Mouse (Mus musculus) liver, embryonic 12.5 days (tissue): ENCODE results near the gene Vsig2. TPM values are rescaled to one million over a fixed set of nuclear protein-coding genes. Genes with fewer than 3 reads are reported as not detected.

Experiments used
- ATAC-seq: fragments of 200-750 bp; cut with Nextera tagmentation; 2 replicates; pipeline ENCODE4 v1.8.0; 2017; ENCODE audit warnings: moderate number of reproducible peaks, mild to moderate bottlenecking, moderate library complexity
- H3K27ac ChIP-seq: fragments of 300-500 bp; sonication (generic); 2 replicates; pipeline ENCODE4 v1.5.1; 2016; ENCODE audit warnings: mild to moderate bottlenecking
- H3K27me3 ChIP-seq: fragments of 300-500 bp; sonication (generic); replicated peaks from 2 replicates; pipeline ENCODE4 v1.6.1; 2016; ENCODE audit warnings: mild to moderate bottlenecking, moderate library complexity
- H3K36me3 ChIP-seq: fragments of 300-500 bp; sonication (generic); 2 replicates; pipeline ENCODE4 v1.6.1; 2016; ENCODE audit warnings: mild to moderate bottlenecking, moderate library complexity
- H3K4me1 ChIP-seq: fragments of 300-500 bp; sonication (generic); 2 replicates; pipeline ENCODE4 v1.6.1; 2016
- H3K4me2 ChIP-seq: fragments of 300-500 bp; sonication (generic); 2 replicates; pipeline ENCODE4 v1.6.1; 2016; ENCODE audit warnings: mild to moderate bottlenecking, moderate library complexity
- H3K4me3 ChIP-seq: fragments of 300-500 bp; sonication (generic); 2 replicates; pipeline ENCODE4 v1.5.1; 2016; ENCODE audit warnings: mild to moderate bottlenecking, moderate library complexity
- H3K9ac ChIP-seq: fragments of 300-500 bp; sonication (generic); 2 replicates; pipeline ENCODE4 v1.6.1; 2016; ENCODE audit warnings: mild to moderate bottlenecking, moderate library complexity
- H3K9me3 ChIP-seq: fragments of 300-500 bp; sonication (generic); replicated peaks from 2 replicates; pipeline ENCODE4 v1.6.1; 2016; ENCODE audit warnings: mild to moderate bottlenecking, moderate library complexity
- WGBS: fragments of 180-500 bp; shearing (Covaris S2); methylation state at CpG from one replicate; pipeline ENCODE4 v1.1.7; 2016; ENCODE audit not compliant: insufficient replicate concordance; 5-methylcytosine and 5-hydroxymethylcytosine counted together
- polyA plus RNA-seq: library from polyadenylated mRNA; unstranded; fragments of >200 nt; fragmentation: Nextera tagmentation; extraction: Ambion mirVana; gene quantifications from 2 replicates; pipeline ENCODE4 v1.2.1, GENCODE M21; 2016

The Vsig2 gene
- polyA plus RNA-seq, 1 experiment from 2014 or later: 0.76 TPM

DNA sequence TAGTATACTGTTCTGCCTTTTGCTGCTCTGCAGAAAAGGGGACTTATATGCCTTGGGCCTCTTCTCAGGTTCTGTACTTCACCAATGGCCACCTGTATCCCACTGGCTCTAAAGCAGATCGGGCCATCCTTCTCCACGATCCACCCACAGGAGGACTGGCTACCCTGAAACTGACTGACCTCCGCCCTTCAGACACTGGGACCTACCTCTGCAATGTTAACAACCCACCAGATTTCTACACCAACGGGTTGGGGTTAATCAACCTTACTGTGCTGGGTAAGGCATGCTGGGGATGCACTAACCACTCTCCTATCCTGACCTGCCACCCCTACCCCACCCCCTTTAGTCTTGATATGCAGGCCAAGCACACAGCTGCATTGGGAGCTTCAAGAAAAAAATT lies 1.2 kb downstream of the Vsig2 start:
- Histone ChIP-seq H3K27me3 (peaks cover 42% of the 10 kb centered on the region), H3K4me1 (peaks cover 13% of the 10 kb centered on the region), H3K9me3 (no peaks in the 10 kb centered on the region), H3K4me2 (no peak overlapping the region), H3K4me3 (no peak overlapping the region), H3K27ac (no peak overlapping the region), H3K9ac (no peak overlapping the region), H3K36me3 (no peaks in the 10 kb centered on the region)
- WGBS: 77% methylated on average over 4 of the region's 4 CpGs
- no peak for ATAC-seq

DNA sequence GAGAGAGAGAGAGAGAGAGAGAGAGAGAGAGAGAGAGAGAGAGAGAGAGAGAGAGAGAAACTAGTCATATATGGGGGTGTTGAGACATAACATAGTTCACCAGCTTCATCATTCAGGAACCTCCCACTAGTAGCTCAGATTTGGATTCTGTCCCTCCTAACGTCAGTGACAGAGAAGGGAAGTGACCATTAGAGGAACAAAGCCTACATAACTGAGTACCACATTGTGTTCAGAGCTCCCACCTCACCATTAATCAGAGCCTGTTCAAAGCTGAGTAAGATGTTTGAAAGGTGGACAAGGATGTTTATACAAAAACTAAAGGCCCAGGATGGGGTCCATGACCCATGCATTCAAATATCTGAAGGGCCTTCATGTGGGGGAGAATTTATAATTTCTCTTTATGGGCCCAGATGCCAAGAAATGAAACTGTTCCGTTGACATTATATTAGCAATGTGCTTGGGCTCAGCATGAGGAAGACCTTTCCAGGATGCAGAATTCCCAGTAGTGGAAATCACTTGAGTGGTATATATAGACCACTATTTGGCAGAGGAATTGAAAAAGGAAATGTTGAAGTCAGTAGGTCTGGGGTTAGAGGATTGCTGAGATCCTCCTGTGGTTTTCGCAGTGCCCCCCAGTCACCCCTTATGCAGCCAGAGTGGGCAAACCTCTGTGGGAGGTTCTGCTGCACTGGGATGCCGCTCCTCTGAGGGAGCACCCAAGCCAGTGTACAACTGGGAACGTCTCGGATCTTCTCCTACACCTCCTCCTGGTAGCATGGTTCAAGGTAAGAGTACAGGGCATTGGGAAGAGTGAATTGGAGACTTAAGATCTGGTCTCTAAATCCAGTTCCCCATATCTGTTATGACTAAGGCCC lies 1.9 kb downstream of the Vsig2 start:
- no peak overlapping the region for H3K4me3 ChIP-seq
- peaks cover 20% of the 10 kb centered on the region for H3K4me1 ChIP-seq
- H3K27ac ChIP-seq: no peak overlapping the region
- H3K4me2 ChIP-seq: no peak overlapping the region
- H3K36me3 ChIP-seq: no peaks in the 10 kb centered on the region
- no peak overlapping the region for H3K9ac ChIP-seq
- ATAC-seq: no peak
- H3K27me3 ChIP-seq: peaks cover 48% of the 10 kb centered on the region
- WGBS: 70% methylated on average over 6 of the region's 6 CpGs
- no peaks in the 10 kb centered on the region for H3K9me3 ChIP-seq

DNA sequence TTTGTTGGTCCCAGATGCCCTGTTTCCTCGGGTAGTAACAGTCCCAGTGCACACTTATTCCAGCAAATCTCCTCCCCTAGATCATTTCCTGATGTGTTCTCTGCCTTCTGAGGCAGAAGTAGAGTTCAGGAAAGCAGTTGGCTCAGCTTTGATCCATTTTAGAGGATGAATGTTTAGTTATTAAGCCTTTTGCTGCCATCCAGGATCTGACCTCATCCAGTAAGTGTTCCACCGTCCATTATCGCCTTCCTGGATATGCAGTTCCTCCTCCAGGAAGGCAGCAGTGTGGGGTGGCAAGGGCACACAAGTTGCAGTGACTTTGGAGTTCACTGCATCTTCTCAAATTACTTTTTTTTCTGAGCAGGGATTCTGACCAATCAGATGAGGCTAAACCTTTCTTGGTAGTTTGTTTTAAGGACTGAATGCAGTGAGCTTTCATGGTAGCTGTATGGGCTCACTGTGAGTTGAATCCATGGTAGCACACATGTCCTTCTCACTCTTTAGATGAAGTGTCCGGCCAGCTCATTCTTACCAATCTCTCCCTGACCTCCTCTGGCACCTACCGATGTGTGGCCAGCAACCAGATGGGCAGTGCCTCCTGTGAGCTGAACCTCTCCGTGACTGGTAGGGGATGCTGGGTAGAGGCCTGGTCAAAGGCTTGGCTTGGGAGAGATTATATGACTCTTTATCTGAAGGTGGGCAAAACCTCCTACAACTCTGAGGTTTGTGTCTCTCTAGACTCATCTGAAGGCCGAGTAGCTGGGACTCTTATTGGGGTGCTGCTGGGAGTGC lies 3.0 kb downstream of the Vsig2 start:
- Histone ChIP-seq H3K9ac (no peak overlapping the region), H3K4me3 (no peak overlapping the region), H3K27ac (no peak overlapping the region), H3K27me3 (peaks cover 44% of the 10 kb centered on the region), H3K4me1 (peaks cover 22% of the 10 kb centered on the region), H3K9me3 (no peaks in the 10 kb centered on the region), H3K4me2 (no peak overlapping the region), H3K36me3 (no peaks in the 10 kb centered on the region)
- WGBS: 60% methylated on average over 7 of the region's 7 CpGs
- no peak for ATAC-seq

DNA sequence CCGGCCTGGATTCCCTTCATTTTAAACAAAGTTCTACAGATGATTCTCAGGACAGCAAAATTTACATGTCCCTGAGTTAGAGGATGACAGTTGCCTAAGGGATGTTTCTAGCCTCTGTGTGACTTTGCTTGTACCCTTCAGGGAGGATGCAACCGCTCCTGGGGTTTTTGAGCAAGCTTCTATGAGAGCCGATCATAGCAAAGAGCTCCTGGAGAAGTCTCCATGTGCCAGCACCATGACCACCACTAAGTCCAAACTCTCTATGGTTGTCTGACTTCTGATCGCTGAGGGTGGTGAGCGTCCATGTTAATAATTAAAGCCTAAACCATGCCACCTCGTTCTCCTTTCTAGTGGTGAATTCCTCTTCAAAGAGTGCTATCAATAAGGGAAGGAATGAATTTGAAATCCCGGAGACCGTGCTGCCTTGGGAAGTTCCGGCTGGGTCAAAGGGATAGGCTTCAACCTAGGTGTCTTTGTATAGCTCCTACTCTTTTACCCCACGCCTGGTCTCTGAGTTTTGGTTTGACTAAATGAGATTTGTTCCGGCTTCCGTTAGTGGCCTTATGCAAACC lies 4.9 kb downstream of the Vsig2 start:
- H3K27ac ChIP-seq: no peak overlapping the region
- peak overlapping the region; percentile 42; the same call in 1 of the 2 replicates for H3K9ac ChIP-seq
- H3K9me3 ChIP-seq: no peaks in the 10 kb centered on the region
- H3K36me3 ChIP-seq: no peaks in the 10 kb centered on the region
- H3K4me2 ChIP-seq: peak overlapping the region; percentile 73
- H3K4me3 ChIP-seq: peak overlapping the region; percentile 46
- H3K4me1 ChIP-seq: peaks cover 22% of the 10 kb centered on the region
- peaks cover 38% of the 10 kb centered on the region for H3K27me3 ChIP-seq
- no peak for ATAC-seq
- 48% methylated on average over 12 of the region's 12 CpGs for WGBS

DNA sequence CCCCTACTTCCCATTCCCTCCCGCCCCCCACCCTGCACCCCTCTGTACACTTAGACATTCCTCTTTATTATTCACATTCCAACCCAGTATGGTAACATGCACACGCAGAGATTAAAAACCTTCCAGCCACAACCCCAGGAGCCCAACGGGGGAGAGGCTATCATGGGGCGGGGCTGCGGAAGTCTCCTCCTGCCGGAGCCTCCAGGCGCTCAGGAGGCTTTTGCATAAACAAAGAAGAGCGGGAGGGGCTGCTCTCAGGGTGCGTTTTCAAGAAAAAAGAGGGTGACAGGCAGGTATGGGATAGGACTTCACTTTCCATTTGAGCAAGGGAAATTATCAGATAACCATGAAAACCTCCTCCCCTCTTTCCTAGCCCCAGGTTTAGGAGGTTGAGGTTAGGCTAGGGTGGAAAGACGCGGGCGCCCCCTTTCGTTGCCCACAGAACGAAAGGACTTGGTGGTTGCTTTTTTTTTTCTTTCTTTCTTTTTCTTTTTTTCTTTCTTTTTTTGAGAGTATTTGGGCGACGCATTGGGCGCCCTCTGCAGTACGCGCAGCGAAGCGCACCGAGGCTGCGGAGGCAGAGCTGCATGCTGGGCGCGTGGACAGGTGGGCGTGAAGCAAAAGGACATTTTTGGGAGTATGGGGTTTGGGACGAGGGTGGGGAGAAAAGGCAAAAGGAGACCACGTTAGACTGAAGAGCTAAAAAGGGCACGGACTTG lies 5.6 kb downstream of the Vsig2 start:
- Histone ChIP-seq H3K4me1 (peaks cover 22% of the 10 kb centered on the region), H3K4me3 (peak overlapping the region; percentile 46), H3K36me3 (no peaks in the 10 kb centered on the region), H3K4me2 (peak overlapping the region; percentile 73), H3K9me3 (no peaks in the 10 kb centered on the region), H3K9ac (peak overlapping the region; percentile 42), H3K27ac (no peak overlapping the region), H3K27me3 (peaks cover 38% of the 10 kb centered on the region)
- 3% methylated on average over 29 of the region's 29 CpGs for WGBS
- ATAC-seq: peak; percentile 53

DNA sequence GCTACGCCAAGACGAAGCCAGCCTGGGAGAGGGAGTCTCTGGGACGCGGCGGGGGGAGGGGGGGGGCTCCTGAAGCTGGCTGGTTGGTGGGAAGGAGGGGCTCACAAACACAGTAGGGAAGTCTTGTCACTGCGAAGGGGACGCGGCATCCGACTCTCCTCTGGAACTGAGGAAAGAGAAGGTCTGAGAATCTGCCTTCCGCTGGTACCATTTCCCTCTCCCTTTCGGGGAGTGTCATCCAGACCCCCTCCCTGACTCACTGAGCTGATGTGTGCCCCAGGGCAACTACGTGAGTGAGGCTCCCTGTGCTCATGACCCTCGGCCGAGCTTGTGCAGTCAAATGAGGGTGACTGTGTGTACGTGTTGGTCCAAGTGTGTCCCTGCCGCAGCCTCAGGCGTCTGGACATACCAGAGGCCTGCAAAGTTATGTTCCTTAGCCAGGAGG lies 6.1 kb downstream of the Vsig2 start:
- no peak overlapping the region for H3K27ac ChIP-seq
- H3K9ac ChIP-seq: no peak overlapping the region
- no peaks in the 10 kb centered on the region for H3K9me3 ChIP-seq
- ATAC-seq: peak; percentile 32
- H3K4me1 ChIP-seq: peaks cover 22% of the 10 kb centered on the region
- peak overlapping the region; percentile 46 for H3K4me3 ChIP-seq
- WGBS: 35% methylated on average over 17 of the region's 17 CpGs
- peaks cover 39% of the 10 kb centered on the region for H3K27me3 ChIP-seq
- H3K36me3 ChIP-seq: no peaks in the 10 kb centered on the region
- peak overlapping the region; percentile 73 for H3K4me2 ChIP-seq

DNA sequence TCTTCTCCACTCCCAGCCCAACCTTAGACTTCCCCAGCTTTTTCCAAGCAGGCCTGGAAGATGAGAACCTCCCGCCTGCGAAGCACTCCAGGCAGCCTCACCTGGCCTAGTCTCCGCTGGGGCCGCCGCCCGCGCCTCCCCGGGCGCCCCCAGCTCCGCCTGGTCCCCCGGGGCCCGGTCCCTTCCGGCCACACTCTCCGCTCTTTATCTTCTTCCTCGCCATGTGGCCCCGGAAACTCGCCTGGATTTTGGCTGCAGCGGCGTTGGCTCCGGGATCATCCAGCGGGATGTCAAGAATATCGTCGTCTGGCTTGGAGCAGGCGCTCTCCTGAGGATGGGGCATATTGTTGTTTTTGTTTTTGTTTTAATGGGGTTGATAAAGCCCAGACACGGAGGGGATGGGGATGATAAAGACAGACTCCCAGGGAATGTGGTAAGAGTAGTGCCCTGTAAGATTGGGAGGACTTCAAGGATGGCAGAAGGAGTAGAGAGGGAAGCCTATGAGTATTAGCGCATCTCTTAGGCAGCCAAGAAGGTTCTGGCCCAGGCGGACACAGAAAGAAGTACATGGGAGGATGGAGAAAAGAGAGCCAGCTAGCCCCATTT lies 6.9 kb downstream of the Vsig2 start:
- Histone ChIP-seq H3K4me1 (peaks cover 22% of the 10 kb centered on the region), H3K4me2 (peak overlapping the region; percentile 8; the same call in 1 of the 2 replicates), H3K27me3 (peaks cover 47% of the 10 kb centered on the region), H3K9ac (no peak overlapping the region), H3K27ac (no peak overlapping the region), H3K9me3 (no peaks in the 10 kb centered on the region), H3K4me3 (no peak overlapping the region), H3K36me3 (no peaks in the 10 kb centered on the region)
- 62% methylated on average over 27 of the region's 27 CpGs for WGBS
- ATAC-seq: no peak; the same call in 1 of the 2 replicates

DNA sequence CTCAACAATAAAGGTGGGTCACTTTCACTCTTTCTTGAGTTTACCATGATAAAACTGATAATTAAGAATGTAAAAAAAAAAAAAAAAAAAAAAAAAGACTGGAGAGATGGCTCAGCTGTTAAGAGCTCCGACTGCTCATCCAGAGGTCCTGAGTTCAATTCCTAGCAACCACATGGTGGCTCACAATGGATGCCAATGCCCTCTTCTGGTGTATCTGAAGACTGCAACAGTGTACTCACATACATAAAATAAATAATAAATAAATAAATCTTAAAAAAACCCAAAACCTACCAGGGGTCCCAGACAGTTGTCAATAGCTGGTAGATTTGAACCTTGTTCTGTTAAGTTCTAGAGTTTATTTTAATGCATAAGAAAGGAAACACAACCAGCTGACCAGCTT lies 7.8 kb downstream of the Vsig2 start:
- H3K9me3 ChIP-seq: no peaks in the 10 kb centered on the region
- peaks cover 52% of the 10 kb centered on the region for H3K27me3 ChIP-seq
- no peaks in the 10 kb centered on the region for H3K36me3 ChIP-seq
- H3K4me2 ChIP-seq: no peak overlapping the region
- no peak overlapping the region for H3K4me3 ChIP-seq
- no peak overlapping the region for H3K27ac ChIP-seq
- ATAC-seq: no peak
- WGBS: 73% methylated on average over 1 of the region's 1 CpGs
- H3K9ac ChIP-seq: no peak overlapping the region
- peaks cover 29% of the 10 kb centered on the region for H3K4me1 ChIP-seq

DNA sequence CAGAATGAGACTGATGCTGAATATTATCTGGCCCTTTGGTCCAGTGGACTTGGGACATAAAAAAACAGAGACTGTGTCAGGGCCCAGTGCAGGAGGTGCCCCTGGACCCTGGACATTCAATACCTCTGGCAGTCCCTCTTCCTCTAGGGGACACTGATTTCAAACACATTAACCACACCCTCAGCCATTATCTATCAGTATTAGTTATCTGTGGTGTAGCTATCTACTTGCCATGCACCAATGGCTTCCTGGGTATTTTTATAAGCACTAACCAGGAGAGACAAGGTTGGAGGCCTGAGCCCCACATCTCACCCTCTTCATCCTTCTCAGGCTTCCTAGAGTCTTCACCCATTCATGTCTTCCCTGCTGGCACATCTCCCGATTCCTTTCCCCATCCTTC lies 11.4 kb downstream of the Vsig2 start:
- no peak overlapping the region for H3K4me3 ChIP-seq
- peaks cover 49% of the 10 kb centered on the region for H3K4me1 ChIP-seq
- H3K27ac ChIP-seq: no peak overlapping the region
- no peaks in the 10 kb centered on the region for H3K9me3 ChIP-seq
- no peaks in the 10 kb centered on the region for H3K36me3 ChIP-seq
- 66% methylated on average over 1 of the region's 1 CpGs for WGBS
- ATAC-seq: no peak
- H3K4me2 ChIP-seq: no peak overlapping the region
- peaks cover 57% of the 10 kb centered on the region for H3K27me3 ChIP-seq
- H3K9ac ChIP-seq: no peak overlapping the region

DNA sequence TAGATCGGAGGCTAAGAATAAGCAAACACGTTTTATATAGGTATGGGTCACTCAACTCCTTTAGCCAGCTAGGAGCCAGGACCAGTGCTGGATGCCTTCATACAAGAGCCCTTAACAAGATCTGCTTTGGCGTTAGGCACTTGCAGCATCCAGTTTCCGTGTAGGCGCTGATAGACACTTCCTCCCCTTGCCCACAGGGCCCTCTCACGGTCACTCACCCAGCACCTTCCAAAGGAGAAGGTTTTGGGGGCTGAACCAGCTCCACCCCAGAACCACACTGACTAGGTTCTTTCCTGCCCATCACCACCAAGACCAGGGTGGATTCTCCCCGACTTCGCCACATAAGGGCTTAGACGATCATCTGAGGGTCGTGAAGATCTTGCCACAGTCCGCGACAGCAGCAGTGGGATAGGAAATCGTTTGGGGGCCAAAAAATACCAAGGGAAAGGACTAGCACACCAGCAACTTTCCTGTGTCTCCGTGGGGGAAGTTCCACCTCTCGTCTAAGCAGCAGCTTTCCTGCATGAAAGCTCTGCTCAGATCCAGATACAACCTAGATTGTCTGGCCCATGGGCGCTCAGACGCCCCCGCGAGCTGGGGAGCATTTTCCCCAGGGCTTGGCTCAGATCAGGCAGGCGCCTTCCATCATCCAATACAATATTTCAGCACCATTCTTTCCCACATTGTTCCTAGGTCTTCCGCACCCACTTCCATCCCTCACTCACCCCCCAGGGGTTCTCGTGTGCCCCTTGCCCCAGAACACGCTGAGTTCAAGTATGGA lies 12.9 kb downstream of the Vsig2 start:
- Histone ChIP-seq H3K27ac (no peak overlapping the region), H3K4me1 (peaks cover 46% of the 10 kb centered on the region), H3K27me3 (peaks cover 47% of the 10 kb centered on the region), H3K9me3 (no peaks in the 10 kb centered on the region), H3K36me3 (no peaks in the 10 kb centered on the region), H3K4me3 (peak overlapping the region; percentile 58), H3K4me2 (peak overlapping the region; percentile 89), H3K9ac (peak overlapping the region; percentile 60)
- WGBS: 4% methylated on average over 23 of the region's 23 CpGs
- no peak for ATAC-seq
